Mouse (Mus musculus): ENCODE data around the gene Rpa1. TPM values are rescaled to one million over a fixed set of nuclear protein-coding genes. Genes with fewer than 3 reads are reported as not detected.
A peak's percentile ranks its signal among the peaks of the same experiment; 100 is the strongest.

Gene Rpa1
- polyA plus RNA-seq, 1 experiment, result 104 TPM

- Histone ChIP-seq H3K4me3 (ENCODE audit: insufficient read depth, low read length) (no peak overlapping the region), H3K4me1 (ENCODE audit: control insufficient read depth, insufficient read depth, low read length) (peaks cover 2% of the 10 kb centered on the region; the same call in 1 of the 2 replicates), H3K27ac (ENCODE audit: insufficient read depth, low read length) (no peak overlapping the region)
- no peak for TF ChIP-seq CTCF (IDR thresholded peaks at IDR 0.05; ENCODE audit: borderline replicate concordance, insufficient read depth, low read length)
- no peak for TF ChIP-seq POLR2A (IDR thresholded peaks at IDR 0.05; ENCODE audit: low read depth, low read length)
Observed at GRCm38 (mm10) chr11:75325116-75325968, 22.8 kb downstream of the Rpa1 start.

GRCm38 (mm10) chr11:75324433-75324832 lies 23.7 kb downstream of the Rpa1 start:
- TF ChIP-seq POLR2A (IDR thresholded peaks at IDR 0.05; ENCODE audit: low read depth, low read length) (no peak), CTCF (IDR thresholded peaks at IDR 0.05; ENCODE audit: borderline replicate concordance, insufficient read depth, low read length) (no peak)
- H3K27ac ChIP-seq (ENCODE audit: insufficient read depth, low read length), result no peak overlapping the region
- H3K4me1 ChIP-seq (ENCODE audit: control insufficient read depth, insufficient read depth, low read length), result peaks cover 2% of the 10 kb centered on the region; the same call in 1 of the 2 replicates
- no peak overlapping the region for H3K4me3 ChIP-seq (ENCODE audit: insufficient read depth, low read length)

- Histone ChIP-seq H3K4me3 (ENCODE audit: insufficient read depth, low read length) (no peak overlapping the region), H3K27ac (ENCODE audit: insufficient read depth, low read length) (no peak overlapping the region), H3K4me1 (ENCODE audit: control insufficient read depth, insufficient read depth, low read length) (peaks cover 2% of the 10 kb centered on the region; the same call in 1 of the 2 replicates)
- TF ChIP-seq POLR2A (IDR thresholded peaks at IDR 0.05; ENCODE audit: low read depth, low read length), result no peak
Observed at GRCm38 (mm10) chr11:75323326-75323737, 24.8 kb downstream of the Rpa1 start.

GRCm38 (mm10) chr11:75319246-75319645 lies 28.9 kb downstream of the Rpa1 start:
- TF ChIP-seq POLR2A (IDR thresholded peaks at IDR 0.05; ENCODE audit: low read depth, low read length) (no peak), CTCF (IDR thresholded peaks at IDR 0.05; ENCODE audit: borderline replicate concordance, insufficient read depth, low read length) (no peak)
- Histone ChIP-seq H3K4me3 (ENCODE audit: insufficient read depth, low read length) (no peak overlapping the region), H3K27ac (ENCODE audit: insufficient read depth, low read length) (no peak overlapping the region)

GRCm38 (mm10) chr11:75318351-75319221 lies 29.5 kb downstream of the Rpa1 start:
- TF ChIP-seq CTCF (IDR thresholded peaks at IDR 0.05; ENCODE audit: borderline replicate concordance, insufficient read depth, low read length), result no peak
- no peak for TF ChIP-seq POLR2A (IDR thresholded peaks at IDR 0.05; ENCODE audit: low read depth, low read length)
- Histone ChIP-seq H3K27ac (ENCODE audit: insufficient read depth, low read length) (no peak overlapping the region), H3K4me3 (ENCODE audit: insufficient read depth, low read length) (no peak overlapping the region), H3K4me1 (ENCODE audit: control insufficient read depth, insufficient read depth, low read length) (peaks cover 7% of the 10 kb centered on the region; the same call in 1 of the 2 replicates)

More at GRCm38 (mm10) chr11:75319246-75319645, 28.9 kb downstream of the Rpa1 start:
- H3K4me1 ChIP-seq (ENCODE audit: control insufficient read depth, insufficient read depth, low read length), result peaks cover 5% of the 10 kb centered on the region; the same call in 1 of the 2 replicates

- Histone ChIP-seq H3K27ac (ENCODE audit: insufficient read depth, low read length) (peak overlapping the region; percentile 51; the same call in 1 of the 2 replicates), H3K4me1 (ENCODE audit: control insufficient read depth, insufficient read depth, low read length) (0 out of 2 replicates have a peak, but pooled peaks cover 5% of the 10 kb centered on the region), H3K4me3 (ENCODE audit: insufficient read depth, low read length) (no peak overlapping the region)
- TF ChIP-seq POLR2A (IDR thresholded peaks at IDR 0.05; ENCODE audit: low read depth, low read length) (no peak), CTCF (IDR thresholded peaks at IDR 0.05; ENCODE audit: borderline replicate concordance, insufficient read depth, low read length) (no peak)
Observed at GRCm38 (mm10) chr11:75313834-75314233, 34.3 kb downstream of the Rpa1 start.

- Histone ChIP-seq H3K4me1 (ENCODE audit: control insufficient read depth, insufficient read depth, low read length) (0 out of 2 replicates have a peak, but pooled peaks cover 5% of the 10 kb centered on the region), H3K27ac (ENCODE audit: insufficient read depth, low read length) (no peak overlapping the region), H3K4me3 (ENCODE audit: insufficient read depth, low read length) (no peak overlapping the region)
- TF ChIP-seq POLR2A (IDR thresholded peaks at IDR 0.05; ENCODE audit: low read depth, low read length), result no peak
- no peak for TF ChIP-seq CTCF (IDR thresholded peaks at IDR 0.05; ENCODE audit: borderline replicate concordance, insufficient read depth, low read length)
Observed at GRCm38 (mm10) chr11:75311751-75312150, 36.4 kb downstream of the Rpa1 start.

GRCm38 (mm10) chr11:75310813-75311212 lies 37.3 kb downstream of the Rpa1 start:
- Histone ChIP-seq H3K27ac (ENCODE audit: insufficient read depth, low read length) (no peak overlapping the region), H3K4me3 (ENCODE audit: insufficient read depth, low read length) (no peak overlapping the region), H3K4me1 (ENCODE audit: control insufficient read depth, insufficient read depth, low read length) (0 out of 2 replicates have a peak, but pooled peaks cover 5% of the 10 kb centered on the region)
- TF ChIP-seq POLR2A (IDR thresholded peaks at IDR 0.05; ENCODE audit: low read depth, low read length) (no peak), CTCF (IDR thresholded peaks at IDR 0.05; ENCODE audit: borderline replicate concordance, insufficient read depth, low read length) (no peak)

- no peak overlapping the region for H3K4me3 ChIP-seq (ENCODE audit: insufficient read depth, low read length)
- no peak overlapping the region for H3K27ac ChIP-seq (ENCODE audit: insufficient read depth, low read length)
- no peak for TF ChIP-seq CTCF (IDR thresholded peaks at IDR 0.05; ENCODE audit: borderline replicate concordance, insufficient read depth, low read length)
- no peak for TF ChIP-seq POLR2A (IDR thresholded peaks at IDR 0.05; ENCODE audit: low read depth, low read length)
- no peaks in the 10 kb centered on the region for H3K4me1 ChIP-seq (ENCODE audit: control insufficient read depth, insufficient read depth, low read length)
Observed at GRCm38 (mm10) chr11:75308650-75309049, 39.5 kb downstream of the Rpa1 start.
